30 mouse cellular contexts compared by ENCODE assay signal in genomic region chr1:152016663-152017062, GRCm38 (mm10).
"Had no signal": no experiment of that assay in that cellular context is flagged by ENCODE, and none has a peak within 500 bp of the region (broad histone marks: within the 10 kb centered on the region; RNA-seq: fewer than 3 reads in every experiment).

No protein-coding gene starts in this region.

- H3K36me3 ChIP-seq: limb, embryonic 10.5 days; limb, embryonic 12.5 days; limb, embryonic 13.5 days; limb, embryonic 15.5 days; liver, embryonic 12.5 days; liver, embryonic 13.5 days; liver, embryonic 15.5 days; lung, embryonic 15.5 days; midbrain, embryonic 10.5 days; midbrain, embryonic 12.5 days; midbrain, embryonic 13.5 days; midbrain, embryonic 15.5 days; neural tube, embryonic 12.5 days; neural tube, embryonic 13.5 days had no signal

- H3K9ac ChIP-seq: limb, embryonic 12.5 days; limb, embryonic 13.5 days; limb, embryonic 15.5 days; liver, embryonic 12.5 days; liver, embryonic 13.5 days; liver, embryonic 14.5 days; liver, embryonic 15.5 days; liver, postnatal 0 days; lung, embryonic 14.5 days; lung, embryonic 15.5 days; midbrain, embryonic 12.5 days; midbrain, embryonic 13.5 days; midbrain, embryonic 15.5 days; neural tube, embryonic 12.5 days; neural tube, embryonic 13.5 days had no signal

- H3K9me3 ChIP-seq: limb, embryonic 10.5 days; limb, embryonic 12.5 days; limb, embryonic 13.5 days; limb, embryonic 15.5 days; liver, embryonic 12.5 days; liver, embryonic 13.5 days; liver, embryonic 15.5 days; lung, embryonic 15.5 days; midbrain, embryonic 10.5 days; midbrain, embryonic 12.5 days; midbrain, embryonic 13.5 days; midbrain, embryonic 15.5 days; neural tube, embryonic 12.5 days; neural tube, embryonic 13.5 days had no signal

- H3K4me2 ChIP-seq: limb, embryonic 12.5 days; limb, embryonic 13.5 days; limb, embryonic 15.5 days; liver, embryonic 11.5 days; liver, embryonic 13.5 days; liver, embryonic 15.5 days; lung, embryonic 14.5 days; lung, embryonic 15.5 days; midbrain, embryonic 11.5 days; midbrain, embryonic 12.5 days; midbrain, embryonic 13.5 days; midbrain, embryonic 15.5 days; neural tube, embryonic 12.5 days; neural tube, embryonic 13.5 days had no signal

- H3K27ac ChIP-seq: limb, embryonic 10.5 days; limb, embryonic 12.5 days; limb, embryonic 13.5 days; limb, embryonic 15.5 days; liver, embryonic 12.5 days; liver, embryonic 13.5 days; liver, embryonic 14.5 days; liver, embryonic 15.5 days; lung, embryonic 15.5 days; macrophage; midbrain, embryonic 10.5 days; midbrain, embryonic 12.5 days; midbrain, embryonic 13.5 days; midbrain, embryonic 15.5 days; neural tube, embryonic 12.5 days; neural tube, embryonic 13.5 days had no signal

- DNase-seq: left cerebral cortex, postnatal 4 days; liver; liver, embryonic 13.5 days; liver, postnatal 0 days; lung, adult 2 months; lung, embryonic 14.5 days; lung, postnatal 10 days; lung, postnatal 14 days; lung, postnatal 36 days; lung, postnatal 4 days; midbrain, embryonic 14.5 days had no signal

- H3K27me3 ChIP-seq: limb, embryonic 12.5 days; limb, embryonic 13.5 days; limb, embryonic 15.5 days; liver, embryonic 12.5 days; liver, embryonic 13.5 days; liver, embryonic 15.5 days; lung, embryonic 15.5 days; midbrain, embryonic 12.5 days; midbrain, embryonic 13.5 days; midbrain, embryonic 15.5 days; neural tube, embryonic 12.5 days; neural tube, embryonic 13.5 days had no signal

- ATAC-seq: liver, embryonic 12.5 days; liver, postnatal 0 days; midbrain, embryonic 13.5 days; midbrain, embryonic 15.5 days; midbrain, embryonic 16.5 days had no signal

- H3K4me3 ChIP-seq: limb, embryonic 10.5 days; limb, embryonic 12.5 days; limb, embryonic 13.5 days; limb, embryonic 15.5 days; liver, embryonic 12.5 days; liver, embryonic 13.5 days; liver, embryonic 15.5 days; lung, embryonic 15.5 days; midbrain, embryonic 10.5 days; midbrain, embryonic 12.5 days; midbrain, embryonic 13.5 days; midbrain, embryonic 15.5 days; myocyte; neural tube, embryonic 12.5 days; neural tube, embryonic 13.5 days had no signal

- H3K4me1 ChIP-seq: midbrain, embryonic 10.5 days; midbrain, embryonic 12.5 days had no signal
